Mouse (Mus musculus): Measurements from ENCODE around the gene Cbx7. TPM values are rescaled to one million over a fixed set of nuclear protein-coding genes. Genes with fewer than 3 reads are reported as not detected.
A peak's percentile ranks its signal among the peaks of the same experiment; 100 is the strongest.

The Cbx7 gene
- polyA plus RNA-seq, 1 experiment from 2014 or later: 1.3 TPM

- Histone ChIP-seq H3K4me1 (ENCODE audit: control insufficient read depth, insufficient read depth, low read length) (0 out of 2 replicates have a peak, but pooled peaks cover 4% of the 10 kb centered on the region), H3K36me3 (replicated peaks; ENCODE audit: control insufficient read depth, insufficient read depth, low read depth, low read length) (no peaks in the 10 kb centered on the region), H3K4me2 (ENCODE audit: low read depth, low read length) (no peak overlapping the region), H3K27ac (replicated peaks; ENCODE audit: low read depth, low read length) (no peak overlapping the region), H3K9ac (replicated peaks; ENCODE audit: low read length) (no peak overlapping the region), H3K9me3 (replicated peaks; ENCODE audit: control insufficient read depth, low read length) (no peaks in the 10 kb centered on the region), H3K27me3 (ENCODE audit: control insufficient read depth, insufficient read depth, low read length) (peaks cover 30% of the 10 kb centered on the region), H3K4me3 (ENCODE audit: low read depth, low read length) (no peak overlapping the region)
- DNase-seq (ENCODE audit: low spot score) (no peak), ATAC-seq (replicated peaks; ENCODE audit: insufficient number of reproducible peaks, low FRiP score, low TSS enrichment, low read depth) (no peak)
- WGBS: 86% methylated on average over 6 of the region's 6 CpGs
Observed at GRCm38 (mm10) chr15:80008461-80008860, 37.5 kb upstream of the Cbx7 start.

GRCm38 (mm10) chr15:80006156-80006555 lies 35.2 kb upstream of the Cbx7 start:
- no peak overlapping the region for H3K27ac ChIP-seq (replicated peaks; ENCODE audit: low read depth, low read length)
- WGBS: 82% methylated on average over 7 of the region's 7 CpGs
- DNase-seq (ENCODE audit: low spot score) (no peak), ATAC-seq (replicated peaks; ENCODE audit: insufficient number of reproducible peaks, low FRiP score, low TSS enrichment, low read depth) (no peak)
- H3K9me3 ChIP-seq (replicated peaks; ENCODE audit: control insufficient read depth, low read length): no peaks in the 10 kb centered on the region
- H3K4me3 ChIP-seq (ENCODE audit: low read depth, low read length): no peak overlapping the region
- peaks cover 7% of the 10 kb centered on the region for H3K27me3 ChIP-seq (ENCODE audit: control insufficient read depth, insufficient read depth, low read length)
- no peak overlapping the region for H3K4me2 ChIP-seq (ENCODE audit: low read depth, low read length)
- H3K36me3 ChIP-seq (replicated peaks; ENCODE audit: control insufficient read depth, insufficient read depth, low read depth, low read length): no peaks in the 10 kb centered on the region
- H3K9ac ChIP-seq (replicated peaks; ENCODE audit: low read length): no peak overlapping the region
- H3K4me1 ChIP-seq (ENCODE audit: control insufficient read depth, insufficient read depth, low read length): 0 out of 2 replicates have a peak, but pooled peaks cover 4% of the 10 kb centered on the region

- 0 out of 2 replicates have a peak, but pooled peaks cover 4% of the 10 kb centered on the region for H3K4me1 ChIP-seq (ENCODE audit: control insufficient read depth, insufficient read depth, low read length)
- H3K4me3 ChIP-seq (ENCODE audit: low read depth, low read length): no peak overlapping the region
- peaks cover 2% of the 10 kb centered on the region; the same call in 1 of the 2 replicates for H3K27me3 ChIP-seq (ENCODE audit: control insufficient read depth, insufficient read depth, low read length)
- no peaks in the 10 kb centered on the region for H3K36me3 ChIP-seq (replicated peaks; ENCODE audit: control insufficient read depth, insufficient read depth, low read depth, low read length)
- DNase-seq (ENCODE audit: low spot score): no peak
- no peak overlapping the region for H3K9ac ChIP-seq (replicated peaks; ENCODE audit: low read length)
- no peak overlapping the region for H3K27ac ChIP-seq (replicated peaks; ENCODE audit: low read depth, low read length)
- no peak for ATAC-seq (replicated peaks; ENCODE audit: insufficient number of reproducible peaks, low FRiP score, low TSS enrichment, low read depth)
- no peak overlapping the region for H3K4me2 ChIP-seq (ENCODE audit: low read depth, low read length)
- WGBS: 75% methylated on average over 10 of the region's 10 CpGs
- no peaks in the 10 kb centered on the region for H3K9me3 ChIP-seq (replicated peaks; ENCODE audit: control insufficient read depth, low read length)
Observed at GRCm38 (mm10) chr15:80005436-80005835, 34.5 kb upstream of the Cbx7 start.

- no peak overlapping the region for H3K27ac ChIP-seq (replicated peaks; ENCODE audit: low read depth, low read length)
Observed at GRCm38 (mm10) chr15:80004644-80005340, 33.9 kb upstream of the Cbx7 start.

GRCm38 (mm10) chr15:80003581-80003980 lies 32.7 kb upstream of the Cbx7 start:
- 50% methylated on average over 2 of the region's 2 CpGs for WGBS
- Histone ChIP-seq H3K4me1 (ENCODE audit: control insufficient read depth, insufficient read depth, low read length) (0 out of 2 replicates have a peak, but pooled peaks cover 4% of the 10 kb centered on the region), H3K4me2 (ENCODE audit: low read depth, low read length) (no peak overlapping the region), H3K27ac (replicated peaks; ENCODE audit: low read depth, low read length) (no peak overlapping the region), H3K27me3 (ENCODE audit: control insufficient read depth, insufficient read depth, low read length) (no peaks in the 10 kb centered on the region), H3K36me3 (replicated peaks; ENCODE audit: control insufficient read depth, insufficient read depth, low read depth, low read length) (no peaks in the 10 kb centered on the region), H3K9ac (replicated peaks; ENCODE audit: low read length) (no peak overlapping the region), H3K4me3 (ENCODE audit: low read depth, low read length) (no peak overlapping the region), H3K9me3 (replicated peaks; ENCODE audit: control insufficient read depth, low read length) (no peaks in the 10 kb centered on the region)
- no peak for DNase-seq (ENCODE audit: low spot score)
- no peak for ATAC-seq (replicated peaks; ENCODE audit: insufficient number of reproducible peaks, low FRiP score, low TSS enrichment, low read depth)

More at GRCm38 (mm10) chr15:80004644-80005340, 33.9 kb upstream of the Cbx7 start:
- ATAC-seq (replicated peaks; ENCODE audit: insufficient number of reproducible peaks, low FRiP score, low TSS enrichment, low read depth): peak; percentile 37; the same call in 1 of the 2 replicates
- WGBS: 29% methylated on average over 14 of the region's 14 CpGs
- H3K4me2 ChIP-seq (ENCODE audit: low read depth, low read length): no peak overlapping the region
- H3K4me3 ChIP-seq (ENCODE audit: low read depth, low read length): no peak overlapping the region
- H3K27me3 ChIP-seq (ENCODE audit: control insufficient read depth, insufficient read depth, low read length): no peaks in the 10 kb centered on the region; the same call in 1 of the 2 replicates
- no peak overlapping the region for H3K9ac ChIP-seq (replicated peaks; ENCODE audit: low read length)
- no peak for DNase-seq (ENCODE audit: low spot score)
- no peaks in the 10 kb centered on the region for H3K36me3 ChIP-seq (replicated peaks; ENCODE audit: control insufficient read depth, insufficient read depth, low read depth, low read length)
- no peaks in the 10 kb centered on the region for H3K9me3 ChIP-seq (replicated peaks; ENCODE audit: control insufficient read depth, low read length)
- H3K4me1 ChIP-seq (ENCODE audit: control insufficient read depth, insufficient read depth, low read length): 0 out of 2 replicates have a peak, but pooled peaks cover 4% of the 10 kb centered on the region

- WGBS: 95% methylated on average over 23 of the region's 23 CpGs
- H3K4me2 ChIP-seq (ENCODE audit: low read depth, low read length): no peak overlapping the region
- H3K27ac ChIP-seq (replicated peaks; ENCODE audit: low read depth, low read length): no peak overlapping the region
- DNase-seq (ENCODE audit: low spot score): no peak
- no peak overlapping the region for H3K4me3 ChIP-seq (ENCODE audit: low read depth, low read length)
- H3K9ac ChIP-seq (replicated peaks; ENCODE audit: low read length): no peak overlapping the region
- no peaks in the 10 kb centered on the region for H3K36me3 ChIP-seq (replicated peaks; ENCODE audit: control insufficient read depth, insufficient read depth, low read depth, low read length)
- H3K27me3 ChIP-seq (ENCODE audit: control insufficient read depth, insufficient read depth, low read length): no peaks in the 10 kb centered on the region
- no peak for ATAC-seq (replicated peaks; ENCODE audit: insufficient number of reproducible peaks, low FRiP score, low TSS enrichment, low read depth)
- no peaks in the 10 kb centered on the region for H3K9me3 ChIP-seq (replicated peaks; ENCODE audit: control insufficient read depth, low read length)
- H3K4me1 ChIP-seq (ENCODE audit: control insufficient read depth, insufficient read depth, low read length): 0 out of 2 replicates have a peak, but pooled peaks cover 4% of the 10 kb centered on the region
Observed at GRCm38 (mm10) chr15:80001601-80002000, 30.7 kb upstream of the Cbx7 start.

- Histone ChIP-seq H3K9ac (replicated peaks; ENCODE audit: low read length) (no peak overlapping the region), H3K9me3 (replicated peaks; ENCODE audit: control insufficient read depth, low read length) (no peaks in the 10 kb centered on the region), H3K4me1 (ENCODE audit: control insufficient read depth, insufficient read depth, low read length) (0 out of 2 replicates have a peak, but pooled peaks cover 4% of the 10 kb centered on the region), H3K36me3 (replicated peaks; ENCODE audit: control insufficient read depth, insufficient read depth, low read depth, low read length) (no peaks in the 10 kb centered on the region), H3K27ac (replicated peaks; ENCODE audit: low read depth, low read length) (no peak overlapping the region), H3K4me3 (ENCODE audit: low read depth, low read length) (no peak overlapping the region), H3K27me3 (ENCODE audit: control insufficient read depth, insufficient read depth, low read length) (no peaks in the 10 kb centered on the region), H3K4me2 (ENCODE audit: low read depth, low read length) (no peak overlapping the region)
- ATAC-seq (replicated peaks; ENCODE audit: insufficient number of reproducible peaks, low FRiP score, low TSS enrichment, low read depth) (no peak), DNase-seq (ENCODE audit: low spot score) (no peak)
- WGBS: 51% methylated on average over 8 of the region's 8 CpGs
Observed at GRCm38 (mm10) chr15:80000694-80001093, 29.8 kb upstream of the Cbx7 start.

- Histone ChIP-seq H3K9ac (replicated peaks; ENCODE audit: low read length) (no peak overlapping the region), H3K4me2 (ENCODE audit: low read depth, low read length) (no peak overlapping the region), H3K9me3 (replicated peaks; ENCODE audit: control insufficient read depth, low read length) (no peaks in the 10 kb centered on the region), H3K27ac (replicated peaks; ENCODE audit: low read depth, low read length) (no peak overlapping the region), H3K4me1 (ENCODE audit: control insufficient read depth, insufficient read depth, low read length) (no peaks in the 10 kb centered on the region), H3K36me3 (replicated peaks; ENCODE audit: control insufficient read depth, insufficient read depth, low read depth, low read length) (no peaks in the 10 kb centered on the region), H3K27me3 (ENCODE audit: control insufficient read depth, insufficient read depth, low read length) (no peaks in the 10 kb centered on the region), H3K4me3 (ENCODE audit: low read depth, low read length) (no peak overlapping the region)
- ATAC-seq (replicated peaks; ENCODE audit: insufficient number of reproducible peaks, low FRiP score, low TSS enrichment, low read depth) (no peak), DNase-seq (ENCODE audit: low spot score) (no peak)
- WGBS: 62% methylated on average over 3 of the region's 3 CpGs
Observed at GRCm38 (mm10) chr15:79997988-79998387, 27.1 kb upstream of the Cbx7 start.
